Mouse (Mus musculus) heart, postnatal 0 days (tissue): ENCODE results near the gene Mnat1.

ENCODE experiments used
- CTCF ChIP-seq: IDR thresholded peaks from 2 replicates; pipeline ENCODE4 v1.5.1; 2016; ENCODE audit warnings: antibody characterized with exemption, control low read depth, low read depth
- EP300 ChIP-seq: IDR thresholded peaks from 2 replicates; pipeline ENCODE4 v1.6.1; 2016; ENCODE audit warnings: antibody characterized with exemption, low read depth

GRCm38 (mm10) chr12:73085739-73086630 is 37.5 kb upstream of the Mnat1 start:
- TF ChIP-seq CTCF = no peak
- no peak for TF ChIP-seq EP300
